Mouse (Mus musculus) hindbrain, postnatal 0 days (tissue): Measurements from ENCODE around the gene Anapc16. TPM values are rescaled to one million over a fixed set of nuclear protein-coding genes. Genes with fewer than 3 reads are reported as not detected.
A peak's percentile ranks its signal among the peaks of the same experiment; 100 is the strongest.

Experiments
- ATAC-seq: fragments of 200-750 bp; cut with Nextera tagmentation; 2 replicates; pipeline ENCODE4 v1.8.0; 2017; ENCODE audit warnings: mild to moderate bottlenecking, moderate TSS enrichment, moderate library complexity
- DNase-seq: peaks from one replicate; pipeline ENCODE4 v3.0.0-alpha.2; 2015; ENCODE audit warnings: low spot score
- H3K27ac ChIP-seq: fragments of 300-500 bp; sonication (generic); 2 replicates; pipeline ENCODE4 v1.5.1; 2014; ENCODE audit warnings: mild to moderate bottlenecking
- H3K27me3 ChIP-seq: fragments of 300-500 bp; sonication (generic); 2 replicates; pipeline ENCODE4 v1.6.1; 2014; ENCODE audit warnings: low read length, mixed read lengths; ENCODE audit not compliant: insufficient read depth
- H3K36me3 ChIP-seq: fragments of 300-500 bp; sonication (generic); 2 replicates; pipeline ENCODE4 v1.6.1; 2014; ENCODE audit warnings: low read length, mixed read lengths; ENCODE audit not compliant: insufficient read depth
- H3K4me1 ChIP-seq: fragments of 300-500 bp; sonication (generic); 2 replicates; pipeline ENCODE4 v1.6.1; 2014; ENCODE audit warnings: antibody characterized with exemption, low read length, mixed read lengths; ENCODE audit not compliant: insufficient read depth
- H3K4me2 ChIP-seq: fragments of 300-500 bp; sonication (generic); 2 replicates; pipeline ENCODE4 v1.6.1; 2014; ENCODE audit warnings: low read depth, mild to moderate bottlenecking, low read length, moderate library complexity, mixed read lengths
- H3K4me3 ChIP-seq: fragments of 300-500 bp; sonication (generic); 2 replicates; pipeline ENCODE4 v1.5.1; 2014; ENCODE audit warnings: low read length
- H3K9ac ChIP-seq: fragments of 300-500 bp; sonication (generic); replicated peaks from 2 replicates; pipeline ENCODE4 v1.6.1; 2014; ENCODE audit warnings: mild to moderate bottlenecking, low read length, moderate library complexity, mixed read lengths
- H3K9me3 ChIP-seq: fragments of 300-500 bp; sonication (generic); 2 replicates; pipeline ENCODE4 v1.6.1; 2016; ENCODE audit warnings: low read length, mixed read lengths
- CTCF ChIP-seq: IDR thresholded peaks from 2 replicates; pipeline ENCODE4 v1.5.1; 2016; ENCODE audit warnings: antibody characterized with exemption, control low read depth, low read depth
- WGBS: fragments of 180-500 bp; shearing (Covaris S2); extraction: QIAGEN DNeasy Blood & Tissue Kit; methylation state at CpG from one replicate; pipeline ENCODE4 v1.1.7; 2014; 5-methylcytosine and 5-hydroxymethylcytosine counted together
- polyA plus RNA-seq: library from polyadenylated mRNA; unstranded; fragments of >200 nt; fragmentation: Nextera tagmentation; extraction: Ambion mirVana; gene quantifications from 2 replicates; pipeline ENCODE4 v1.2.1, GENCODE M21; 2015
- total RNA-seq: library from RNA; depleted of rRNA; stranded (reverse); fragments of >200 nt; gene quantifications from 2 replicates; pipeline ENCODE4 v1.2.3, GENCODE M21; 2014

The Anapc16 gene
- total and polyA plus RNA-seq, 2 experiments from 2014 or later: 70.1 to 133 TPM

DNA sequence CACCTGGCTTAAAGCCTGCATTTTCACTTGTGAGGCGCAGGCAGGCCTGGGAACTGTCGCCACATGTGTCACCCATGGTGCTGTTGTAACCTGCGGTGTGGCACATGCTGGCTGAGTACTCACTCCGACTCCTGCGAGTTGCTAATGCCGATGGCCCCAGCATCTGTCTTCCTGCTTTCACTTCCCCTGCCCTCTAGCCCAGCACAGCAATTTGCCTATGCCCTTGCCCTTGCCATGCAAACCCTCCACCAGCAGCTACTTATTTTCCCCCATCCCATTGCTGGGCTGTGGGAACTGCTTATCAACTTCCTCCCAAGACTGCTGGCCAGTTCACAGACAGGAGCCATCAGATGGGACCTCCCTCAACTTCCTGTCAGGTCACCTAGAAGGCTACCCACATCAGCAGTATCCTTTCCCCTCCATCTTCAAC is 22.1 kb downstream of the Anapc16 start:
- Histone ChIP-seq H3K36me3 (no peaks in the 10 kb centered on the region), H3K4me3 (no peak overlapping the region), H3K9ac (no peak overlapping the region), H3K27me3 (no peaks in the 10 kb centered on the region), H3K9me3 (no peaks in the 10 kb centered on the region), H3K4me1 (peaks cover 15% of the 10 kb centered on the region), H3K4me2 (no peak overlapping the region), H3K27ac (no peak overlapping the region)
- WGBS: 93% methylated on average over 6 of the region's 6 CpGs
- no peak for TF ChIP-seq CTCF
- DNase-seq (no peak), ATAC-seq (no peak)

DNA sequence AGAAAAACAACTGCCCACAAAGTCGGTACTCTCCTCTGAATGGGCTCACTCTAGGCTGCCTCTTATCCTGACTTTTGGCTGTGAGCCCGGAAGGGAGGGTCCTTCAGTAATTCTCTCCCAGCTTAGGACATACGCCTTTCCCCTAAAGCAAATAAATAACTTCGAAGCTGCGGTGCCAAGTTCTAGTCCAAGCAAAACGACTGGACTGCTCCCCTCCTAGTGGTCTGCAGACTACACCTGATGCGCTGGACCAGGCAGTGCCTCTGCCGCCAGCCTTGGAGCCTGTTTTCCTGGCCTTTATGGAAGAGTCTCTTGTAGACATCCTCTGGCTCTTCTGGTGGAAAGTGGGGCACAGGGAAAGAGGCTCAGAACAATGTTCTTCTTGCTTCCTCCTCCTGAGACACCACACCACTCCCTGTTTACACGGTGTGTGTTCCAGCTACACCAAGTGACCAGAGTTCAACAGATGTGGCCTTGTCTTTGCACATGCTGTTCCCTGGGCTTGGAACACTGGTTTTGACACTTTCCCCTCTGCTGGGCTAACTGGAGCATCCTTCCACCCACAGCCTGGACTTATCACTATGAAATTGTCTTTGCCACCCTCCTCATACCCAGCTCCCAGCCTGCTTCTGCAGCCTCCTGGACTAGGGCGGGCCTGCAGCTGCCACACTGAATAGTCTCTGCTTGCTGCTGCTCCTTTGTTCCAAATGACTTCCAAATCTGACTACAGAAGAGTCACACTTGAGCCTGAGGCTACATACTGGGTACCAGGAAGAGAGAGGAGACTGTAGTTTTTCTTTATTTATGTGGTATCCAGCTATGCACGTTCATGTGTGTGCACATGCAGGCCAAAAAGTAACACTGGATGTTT is 23.8 kb downstream of the Anapc16 start:
- WGBS: 36% methylated on average over 11 of the region's 11 CpGs
- Histone ChIP-seq H3K27me3 (no peaks in the 10 kb centered on the region), H3K36me3 (no peaks in the 10 kb centered on the region), H3K9me3 (no peaks in the 10 kb centered on the region), H3K27ac (peak overlapping the region; percentile 76), H3K4me2 (no peak overlapping the region), H3K4me1 (peaks cover 17% of the 10 kb centered on the region), H3K4me3 (no peak overlapping the region), H3K9ac (no peak overlapping the region; the same call in 1 of the 2 replicates)
- TF ChIP-seq CTCF: no peak
- DNase-seq (peak; percentile 84), ATAC-seq (0 out of 2 replicates have a peak, but pooled peaks have one; percentile 37)

DNA sequence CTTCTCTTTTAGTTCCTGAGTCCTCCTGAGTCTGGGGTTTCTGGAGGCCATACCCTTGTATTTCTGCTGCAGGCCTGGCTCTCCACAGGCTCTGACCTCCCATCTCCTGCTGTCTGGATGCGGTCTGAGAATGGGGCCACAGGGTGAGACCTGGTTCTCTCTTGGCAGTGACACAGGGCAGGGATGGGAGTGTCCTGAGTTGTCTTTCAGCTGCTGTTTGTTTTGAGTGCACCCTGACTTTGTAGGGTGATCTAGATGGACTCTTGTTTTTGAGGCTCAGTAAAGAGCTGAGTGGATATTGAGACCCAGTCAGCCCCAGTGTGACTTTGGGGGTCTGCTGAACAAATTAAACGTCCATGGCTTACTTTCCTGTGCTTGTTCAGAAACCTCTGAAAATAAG is 24.5 kb downstream of the Anapc16 start:
- no peaks in the 10 kb centered on the region for H3K36me3 ChIP-seq
- H3K9me3 ChIP-seq: no peaks in the 10 kb centered on the region
- no peak overlapping the region for H3K4me3 ChIP-seq
- no peak overlapping the region for H3K9ac ChIP-seq
- peaks cover 20% of the 10 kb centered on the region for H3K4me1 ChIP-seq
- ATAC-seq (no peak), DNase-seq (no peak)
- no peaks in the 10 kb centered on the region for H3K27me3 ChIP-seq
- TF ChIP-seq CTCF: no peak
- no peak overlapping the region for H3K4me2 ChIP-seq
- peak overlapping the region; percentile 76 for H3K27ac ChIP-seq
- WGBS: 31% methylated on average over 2 of the region's 2 CpGs

DNA sequence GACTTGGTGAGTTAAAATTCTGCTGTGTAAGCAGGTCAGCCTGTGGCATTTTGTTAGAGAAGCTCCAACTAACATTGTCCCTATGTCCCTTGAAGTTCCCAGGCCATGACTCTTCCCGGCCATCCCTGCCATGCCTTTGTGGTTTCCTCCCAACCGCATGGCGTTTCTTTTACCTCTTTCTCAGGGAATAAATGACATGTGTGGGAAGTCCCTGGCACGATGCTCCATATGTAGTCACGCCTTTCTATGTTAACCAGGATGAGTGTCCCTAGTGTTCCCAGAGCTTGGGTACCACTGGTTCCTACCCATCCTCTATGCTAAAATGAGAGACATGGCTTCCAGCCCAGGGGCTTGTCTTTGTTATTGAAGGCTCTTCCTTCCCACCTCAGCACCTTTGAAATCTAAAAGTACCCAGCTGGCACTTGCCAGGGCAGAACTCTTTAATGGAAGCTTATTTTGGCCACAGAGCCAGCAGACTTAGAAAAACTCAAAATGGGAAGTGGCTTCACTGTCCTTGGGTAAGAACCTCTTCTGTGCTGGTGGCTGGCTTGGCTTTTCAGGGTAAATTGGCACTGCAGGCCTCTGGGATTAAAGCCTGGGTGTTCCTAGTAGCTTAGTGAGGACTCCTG is 25.1 kb downstream of the Anapc16 start:
- Histone ChIP-seq H3K4me3 (no peak overlapping the region), H3K9me3 (no peaks in the 10 kb centered on the region), H3K36me3 (no peaks in the 10 kb centered on the region), H3K27me3 (no peaks in the 10 kb centered on the region), H3K9ac (no peak overlapping the region), H3K27ac (peak overlapping the region; percentile 76; the same call in 1 of the 2 replicates), H3K4me2 (no peak overlapping the region), H3K4me1 (peaks cover 20% of the 10 kb centered on the region)
- no peak for TF ChIP-seq CTCF
- 77% methylated on average over 5 of the region's 5 CpGs for WGBS
- no peak for DNase-seq
- ATAC-seq: no peak

DNA sequence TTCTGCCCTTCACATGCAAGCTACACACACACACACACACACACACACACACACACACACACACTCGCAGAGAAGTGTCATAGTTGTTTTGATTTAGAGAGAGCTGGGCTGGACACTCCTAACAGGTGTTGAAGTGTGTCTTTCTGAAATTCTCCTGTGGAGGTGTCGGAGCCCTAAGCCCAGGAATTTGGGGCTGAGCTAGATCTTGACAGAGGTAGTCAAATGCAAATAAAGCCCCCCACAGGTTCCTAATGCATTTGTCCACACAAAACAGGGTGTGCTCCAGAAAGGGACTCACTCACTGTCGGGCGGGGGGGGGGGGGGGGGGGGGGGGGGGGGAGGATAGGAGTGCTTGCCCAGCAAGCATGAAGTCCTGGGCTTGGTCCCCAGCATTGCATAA is 25.8 kb downstream of the Anapc16 start:
- no peak for TF ChIP-seq CTCF
- 65% methylated on average over 2 of the region's 4 CpGs for WGBS

DNA sequence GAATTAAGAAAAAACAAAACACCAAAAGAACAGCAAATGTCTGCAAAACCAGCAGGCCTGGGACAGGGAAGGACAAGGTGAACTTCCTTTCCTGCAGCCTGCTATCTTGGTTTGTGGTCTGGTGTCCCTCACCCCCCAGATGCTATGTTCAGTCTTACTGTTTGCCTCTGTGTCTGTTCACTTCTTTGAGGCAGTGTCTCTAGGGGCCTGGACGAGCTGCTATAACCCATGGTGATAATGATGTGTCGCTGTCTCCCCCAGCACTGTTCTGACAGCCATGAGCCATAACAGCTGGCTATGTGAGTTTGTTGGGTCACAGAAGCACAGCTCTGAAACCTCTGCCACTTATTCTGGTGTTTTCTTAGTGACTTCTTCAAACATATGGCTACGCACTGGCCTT is 28.1 kb downstream of the Anapc16 start:
- no peak for TF ChIP-seq CTCF
- H3K27ac ChIP-seq: peak overlapping the region; percentile 57; the same call in 1 of the 2 replicates
- H3K27me3 ChIP-seq: no peaks in the 10 kb centered on the region
- peaks cover 28% of the 10 kb centered on the region for H3K4me1 ChIP-seq
- ATAC-seq (no peak), DNase-seq (no peak)
- no peak overlapping the region for H3K4me3 ChIP-seq
- no peak overlapping the region for H3K4me2 ChIP-seq
- no peak overlapping the region for H3K9ac ChIP-seq
- no peaks in the 10 kb centered on the region for H3K36me3 ChIP-seq
- no peaks in the 10 kb centered on the region for H3K9me3 ChIP-seq
- WGBS: 58% methylated on average over 3 of the region's 3 CpGs

More for the DNA sequence above, 25.8 kb downstream of the Anapc16 start:
- DNase-seq (no peak), ATAC-seq (no peak)
- H3K9me3 ChIP-seq: no peaks in the 10 kb centered on the region
- no peak overlapping the region for H3K4me3 ChIP-seq
- no peak overlapping the region for H3K4me2 ChIP-seq
- H3K27ac ChIP-seq: no peak overlapping the region
- H3K36me3 ChIP-seq: no peaks in the 10 kb centered on the region
- H3K9ac ChIP-seq: no peak overlapping the region
- peaks cover 20% of the 10 kb centered on the region for H3K4me1 ChIP-seq
- H3K27me3 ChIP-seq: no peaks in the 10 kb centered on the region
